Mouse (Mus musculus) cortical plate, adult 2 months (tissue): ENCODE results near the gene Asb5.

Experiments used
- CTCF ChIP-seq: fragments of 200-500 bp; IDR thresholded peaks from 2 replicates; pipeline ENCODE4 v1.5.1; 2011; ENCODE audit warnings: mild to moderate bottlenecking, control low read depth, low read length; ENCODE audit not compliant: insufficient read depth; ENCODE audit errors: extremely low read depth
- POLR2A ChIP-seq: fragments of 200-500 bp; IDR thresholded peaks from 2 replicates; pipeline ENCODE4 v1.6.1; 2011; ENCODE audit warnings: mild to moderate bottlenecking, low read length, control low read depth; ENCODE audit not compliant: insufficient read depth; ENCODE audit errors: extremely low read depth

- TF ChIP-seq CTCF (no peak), POLR2A (no peak)
These were observed 809 bp upstream of the Asb5 start for GRCm38 (mm10) chr8:54528571-54528970.
